Mouse (Mus musculus): ENCODE results near the gene Gtf3c5.

Gtf3c5 gene

GRCm38 (mm10) chr2:28583651-28584050, at the start of gene Gtf3c5:
Gtf3c5 (minus strand) TSS chr2:28583751.
- DNase-seq (ENCODE audit: extremely low spot score): no peak

DNA sequence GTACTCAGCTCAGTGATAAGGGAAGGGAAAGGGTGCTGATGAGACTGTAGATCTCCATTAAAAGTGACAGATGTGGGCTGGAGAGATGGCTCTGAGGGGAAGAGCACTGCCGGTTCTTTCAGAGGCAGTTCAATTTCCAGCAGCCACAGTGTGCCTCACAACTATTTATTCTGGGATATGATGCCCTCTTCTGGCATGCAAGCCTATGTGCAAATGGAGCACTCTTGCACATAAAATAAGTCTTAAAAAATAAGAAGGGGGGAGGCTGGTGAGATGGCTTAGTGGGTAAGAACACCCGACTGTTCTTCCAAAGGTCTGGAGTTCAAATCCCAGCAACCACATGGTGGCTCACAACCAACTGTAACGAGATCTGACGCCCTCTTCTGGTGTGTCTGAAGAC, 49.6 kb upstream of the Gtf3c5 start:
- no peak for DNase-seq (ENCODE audit: extremely low spot score)

DNA sequence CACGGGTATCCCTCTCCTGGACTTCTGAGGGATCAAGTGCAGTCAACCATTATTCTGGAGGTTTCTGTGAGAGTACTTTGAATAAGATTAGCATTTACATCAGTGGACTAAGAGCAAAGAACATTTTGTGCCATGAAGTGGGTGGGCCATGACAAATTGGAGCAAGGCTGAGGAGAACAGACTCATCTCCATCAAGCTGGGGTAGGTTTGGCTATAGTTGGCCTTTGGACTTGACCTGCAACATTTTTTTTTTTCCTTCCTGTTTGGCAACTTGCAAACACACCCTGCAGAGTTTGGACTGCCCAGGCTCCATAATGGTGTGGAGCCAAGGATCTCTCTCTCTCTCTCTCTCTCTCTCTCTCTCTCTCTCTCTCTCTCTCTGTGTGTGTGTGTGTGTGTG, 49.1 kb upstream of the Gtf3c5 start:
- no peak for DNase-seq (ENCODE audit: extremely low spot score)

DNA sequence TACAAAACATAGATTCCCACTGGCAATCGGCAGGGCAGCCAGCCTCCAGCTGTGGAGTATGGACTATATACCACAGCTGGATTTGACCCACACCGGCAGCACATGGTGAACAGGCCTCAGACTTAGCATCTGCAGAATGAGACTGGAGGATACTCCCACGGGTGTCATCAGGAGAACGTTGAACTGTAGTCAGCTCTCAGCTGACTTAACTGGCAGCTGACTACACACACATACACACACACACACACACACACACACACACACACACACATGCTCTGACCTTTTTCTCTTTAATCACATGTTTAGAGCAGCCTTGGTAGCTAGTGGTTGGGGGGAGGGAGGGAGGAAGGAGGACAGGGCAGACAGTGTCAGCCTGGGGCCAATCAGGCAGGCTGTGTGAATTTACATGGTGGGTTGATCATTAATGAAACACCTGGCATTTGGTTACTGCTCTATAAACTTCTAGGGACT, 46.4 kb upstream of the Gtf3c5 start:
- DNase-seq (ENCODE audit: extremely low spot score): no peak

- DNase-seq (ENCODE audit: extremely low spot score): no peak
These were observed 44.5 kb upstream of the Gtf3c5 start for GRCm38 (mm10) chr2:28628053-28628452.

GRCm38 (mm10) chr2:28626038-28626437, 42.5 kb upstream of the Gtf3c5 start:
- DNase-seq (ENCODE audit: extremely low spot score): no peak

- DNase-seq (ENCODE audit: extremely low spot score): no peak
These were observed 41.3 kb upstream of the Gtf3c5 start for GRCm38 (mm10) chr2:28624870-28625269.

DNA sequence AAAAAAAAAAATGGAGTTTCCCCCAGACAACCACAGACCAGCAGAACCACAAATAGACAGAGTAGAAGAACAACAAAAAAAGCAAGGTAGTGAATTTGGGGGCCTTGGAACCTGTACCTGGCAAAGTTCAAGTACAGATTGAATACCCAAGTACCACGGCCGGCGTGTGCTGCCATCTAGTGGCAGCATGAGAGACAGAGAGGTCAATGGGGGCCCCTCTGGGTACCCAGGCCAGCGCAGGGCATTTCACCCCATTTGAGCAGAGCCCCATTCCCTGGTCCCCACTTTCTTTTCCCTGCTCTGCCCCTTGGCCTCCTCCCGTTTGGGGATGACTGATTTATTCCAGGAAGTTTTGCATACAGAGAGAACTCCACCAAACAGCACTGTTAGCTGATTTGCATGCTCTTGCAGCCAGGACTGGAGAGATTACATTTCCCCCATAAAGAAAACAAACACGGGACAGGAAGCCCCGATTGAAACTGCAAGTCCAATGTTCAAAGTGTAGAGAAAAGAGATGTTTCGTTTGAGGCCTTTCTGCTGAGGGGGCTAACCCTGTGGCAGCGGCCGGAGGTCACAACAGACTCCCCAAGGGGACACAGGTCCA, 39.1 kb upstream of the Gtf3c5 start:
- DNase-seq (ENCODE audit: extremely low spot score): peak; percentile 34

GRCm38 (mm10) chr2:28621664-28622171, 38.2 kb upstream of the Gtf3c5 start, which contains the start of gene Gfi1b:
Gfi1b (minus strand) TSS chr2:28621982.
- DNase-seq (ENCODE audit: extremely low spot score): no peak

- no peak for DNase-seq (ENCODE audit: extremely low spot score)
These were observed 37.6 kb upstream of the Gtf3c5 start for GRCm38 (mm10) chr2:28621111-28621510.

GRCm38 (mm10) chr2:28620522-28620921, 37.0 kb upstream of the Gtf3c5 start:
- DNase-seq (ENCODE audit: extremely low spot score): no peak

GRCm38 (mm10) chr2:28619369-28619768, 35.8 kb upstream of the Gtf3c5 start:
- no peak for DNase-seq (ENCODE audit: extremely low spot score)

DNA sequence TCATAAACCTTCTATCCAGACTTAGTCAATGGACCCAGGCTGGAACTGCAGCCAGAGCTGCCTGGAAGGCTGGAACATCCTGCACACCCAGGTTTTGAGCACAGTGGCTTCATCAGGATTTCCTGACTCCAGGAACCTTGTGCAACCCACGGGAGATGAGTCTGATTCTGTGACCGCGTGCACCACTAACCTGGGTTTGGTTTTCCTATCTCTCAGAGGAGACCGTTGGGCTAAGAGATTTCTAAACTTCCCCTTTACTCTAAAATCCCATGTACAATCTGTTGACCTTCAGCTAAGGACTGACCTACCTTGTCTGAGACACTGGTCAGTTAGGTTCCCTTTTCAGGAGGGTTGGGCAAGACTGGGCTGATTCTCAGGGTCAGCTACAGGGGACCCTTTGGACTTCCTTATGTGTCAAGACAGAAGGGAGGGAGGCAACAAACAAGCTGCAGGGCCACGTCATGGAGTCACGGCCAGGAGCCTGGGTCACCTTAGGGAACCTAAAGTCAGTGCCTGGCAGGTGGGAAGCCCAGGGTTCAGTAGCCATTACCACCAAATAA, 35.3 kb upstream of the Gtf3c5 start:
- no peak for DNase-seq (ENCODE audit: extremely low spot score)

- DNase-seq (ENCODE audit: extremely low spot score): no peak
These were observed 34.2 kb upstream of the Gtf3c5 start for GRCm38 (mm10) chr2:28617498-28618486.

DNA sequence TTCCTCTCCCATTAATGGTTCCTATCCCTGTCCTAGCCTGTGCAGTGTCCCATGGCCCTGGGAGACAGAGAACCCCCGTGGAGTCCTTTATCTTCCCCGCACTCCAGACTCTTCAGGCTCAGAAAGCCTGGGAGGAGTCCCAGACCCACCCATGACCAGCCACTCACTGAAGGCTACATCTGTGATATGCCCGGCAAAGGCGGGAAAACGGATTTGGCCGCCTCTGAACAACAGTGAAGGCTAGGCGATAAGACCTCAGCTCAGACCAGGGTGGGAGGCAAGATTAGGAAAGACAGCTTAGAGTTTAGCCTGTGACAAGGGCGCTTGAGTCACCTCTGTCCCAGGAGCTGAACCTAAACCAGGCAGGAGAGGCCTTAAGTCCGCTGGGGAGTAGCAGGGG, 33.3 kb upstream of the Gtf3c5 start:
- no peak for DNase-seq (ENCODE audit: extremely low spot score)

DNA sequence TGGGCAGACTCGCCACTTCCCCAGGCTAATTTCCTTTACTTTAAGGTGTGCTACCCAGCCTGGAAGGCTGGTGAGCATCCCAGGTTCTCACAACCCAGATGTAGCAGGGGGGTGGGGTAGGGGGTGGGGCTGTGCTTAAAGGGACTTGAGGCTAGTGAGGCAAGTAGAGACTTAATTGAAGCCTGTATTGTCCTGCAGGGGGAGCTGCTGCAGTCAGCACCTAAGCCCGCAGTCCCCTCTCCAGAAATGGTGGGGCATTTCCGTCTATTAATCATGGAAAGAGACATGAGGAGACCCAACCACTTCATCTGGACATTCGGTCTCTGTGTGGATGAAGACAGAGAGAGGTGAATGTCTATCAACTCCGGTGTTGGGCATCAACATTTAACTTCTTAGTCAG, 32.8 kb upstream of the Gtf3c5 start:
- no peak for DNase-seq (ENCODE audit: extremely low spot score)

GRCm38 (mm10) chr2:28613599-28613998, 30.0 kb upstream of the Gtf3c5 start:
- DNase-seq (ENCODE audit: extremely low spot score): no peak

DNA sequence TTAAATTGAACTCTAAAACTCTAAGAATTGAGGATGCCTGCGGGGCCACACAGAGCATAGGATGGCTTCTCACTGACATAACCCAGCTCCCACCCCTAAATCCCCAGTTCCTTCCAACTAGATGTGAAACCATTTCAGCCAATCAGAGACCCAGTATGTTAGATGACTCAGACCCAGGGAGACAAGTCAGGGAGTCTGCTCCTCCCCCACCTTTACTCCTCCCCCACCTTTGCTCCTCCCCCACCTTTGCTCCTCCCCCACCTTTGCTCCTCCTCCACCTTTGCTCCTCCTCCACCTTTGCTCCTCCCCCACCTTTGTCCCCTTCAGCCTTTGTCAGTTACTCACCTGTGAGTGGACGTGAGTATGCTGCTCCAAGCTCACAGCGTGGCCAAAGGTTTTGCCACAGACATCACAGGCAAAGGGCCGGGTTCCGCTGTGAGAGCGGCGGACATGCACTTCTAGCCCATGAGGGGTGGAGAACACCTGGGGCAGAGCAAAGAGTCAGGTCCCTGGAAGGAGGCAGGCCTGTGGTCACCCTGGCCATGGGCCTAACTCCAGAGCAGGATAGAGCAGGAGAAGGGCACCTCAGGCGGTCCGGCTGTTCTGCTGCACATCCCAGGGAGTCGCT, 29.0 kb upstream of the Gtf3c5 start:
- no peak for DNase-seq (ENCODE audit: extremely low spot score)

DNA sequence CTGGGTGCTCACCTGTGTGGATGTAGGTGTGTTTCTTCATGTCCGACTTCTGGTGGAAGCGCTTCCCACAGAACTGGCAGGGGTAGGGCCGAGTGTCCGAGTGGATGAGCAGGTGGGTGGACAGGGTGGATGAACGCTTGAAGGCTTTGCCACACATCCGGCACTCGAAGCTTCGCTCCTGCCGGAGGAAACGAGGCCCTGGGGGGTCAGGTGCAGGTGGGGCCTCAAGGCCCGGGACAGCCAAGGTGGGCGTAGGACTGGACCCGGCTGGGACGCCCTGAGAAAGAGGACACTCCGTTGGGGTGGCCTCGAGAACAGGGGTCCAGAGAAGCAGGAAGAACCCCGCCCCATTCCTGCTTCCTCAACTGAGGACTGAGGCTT, 27.8 kb upstream of the Gtf3c5 start:
- no peak for DNase-seq (ENCODE audit: extremely low spot score)

- DNase-seq (ENCODE audit: extremely low spot score): no peak
These were observed 27.3 kb upstream of the Gtf3c5 start for GRCm38 (mm10) chr2:28610716-28611406.

- DNase-seq (ENCODE audit: extremely low spot score): no peak
These were observed 26.3 kb upstream of the Gtf3c5 start for GRCm38 (mm10) chr2:28609851-28610250.
